Mouse (Mus musculus): ENCODE measurements at regions not wholly inside any gene's neighbourhood (a gene's known extent, or its start where the extent isn't known, plus 50 kb on each side); places are given as distances from the start of the nearest gene placed in this dataset.

DNA sequence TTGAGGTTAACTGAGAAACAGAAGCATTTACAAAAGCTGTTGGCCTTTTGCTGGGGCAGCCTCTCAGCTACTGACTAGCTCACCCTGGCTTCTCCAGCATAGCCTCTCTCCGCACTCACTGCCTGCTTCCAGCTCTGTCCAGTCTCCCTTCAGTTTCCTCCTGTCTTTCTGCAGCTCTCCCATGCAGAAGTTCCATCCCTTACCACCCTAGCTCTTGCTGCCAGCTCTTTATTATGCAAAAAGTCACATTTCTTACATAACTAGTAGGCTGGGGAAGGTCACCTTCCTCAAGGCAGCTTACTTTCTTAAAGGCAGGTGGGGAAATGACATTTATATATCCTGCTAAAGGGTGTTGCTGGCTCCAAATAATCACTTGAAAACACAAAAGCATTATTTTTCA is 91.1 kb upstream of the Prok2 start:
- no peak for ATAC-seq

DNA sequence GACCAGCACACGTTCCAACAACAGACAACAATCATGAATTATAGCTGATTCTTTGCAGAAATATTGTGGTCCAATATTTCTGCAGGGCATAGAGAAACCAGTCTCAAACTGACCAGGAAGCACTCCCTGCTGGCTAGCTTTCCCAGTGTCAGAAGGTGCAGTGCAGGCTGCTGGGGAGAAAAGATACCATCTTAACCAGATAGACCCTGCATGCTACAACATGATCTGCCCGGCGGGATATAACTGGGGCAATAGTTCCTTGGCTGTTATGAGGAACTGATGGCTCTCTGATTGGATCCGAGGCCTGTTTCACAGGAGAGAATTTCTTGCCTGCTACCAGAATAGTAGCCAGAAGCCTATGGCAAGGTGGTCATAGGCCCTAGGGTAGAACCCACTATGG is 86.9 kb upstream of the Prok2 start:
- ATAC-seq, result no peak

DNA sequence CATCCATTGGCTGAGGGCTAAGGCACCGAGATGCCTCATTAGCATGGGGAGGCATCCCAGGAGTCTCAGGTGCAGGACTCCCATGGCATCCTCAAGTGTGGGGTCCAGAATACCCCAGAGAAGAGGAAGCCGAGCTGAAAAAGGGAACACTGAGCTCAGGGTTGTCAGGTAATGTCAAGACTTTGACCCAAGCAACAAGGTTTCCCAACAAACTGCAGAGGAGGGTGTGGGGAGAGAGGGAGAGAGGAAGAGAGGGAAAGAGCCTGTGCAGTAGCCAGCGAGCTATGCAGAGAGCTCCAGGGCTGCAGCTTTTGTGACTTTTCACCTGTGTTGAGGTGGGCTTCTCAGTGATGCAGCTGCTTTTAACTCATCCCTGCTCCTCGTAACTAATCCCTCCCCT is 85.7 kb upstream of the Prok2 start:
- ATAC-seq, result no peak

DNA sequence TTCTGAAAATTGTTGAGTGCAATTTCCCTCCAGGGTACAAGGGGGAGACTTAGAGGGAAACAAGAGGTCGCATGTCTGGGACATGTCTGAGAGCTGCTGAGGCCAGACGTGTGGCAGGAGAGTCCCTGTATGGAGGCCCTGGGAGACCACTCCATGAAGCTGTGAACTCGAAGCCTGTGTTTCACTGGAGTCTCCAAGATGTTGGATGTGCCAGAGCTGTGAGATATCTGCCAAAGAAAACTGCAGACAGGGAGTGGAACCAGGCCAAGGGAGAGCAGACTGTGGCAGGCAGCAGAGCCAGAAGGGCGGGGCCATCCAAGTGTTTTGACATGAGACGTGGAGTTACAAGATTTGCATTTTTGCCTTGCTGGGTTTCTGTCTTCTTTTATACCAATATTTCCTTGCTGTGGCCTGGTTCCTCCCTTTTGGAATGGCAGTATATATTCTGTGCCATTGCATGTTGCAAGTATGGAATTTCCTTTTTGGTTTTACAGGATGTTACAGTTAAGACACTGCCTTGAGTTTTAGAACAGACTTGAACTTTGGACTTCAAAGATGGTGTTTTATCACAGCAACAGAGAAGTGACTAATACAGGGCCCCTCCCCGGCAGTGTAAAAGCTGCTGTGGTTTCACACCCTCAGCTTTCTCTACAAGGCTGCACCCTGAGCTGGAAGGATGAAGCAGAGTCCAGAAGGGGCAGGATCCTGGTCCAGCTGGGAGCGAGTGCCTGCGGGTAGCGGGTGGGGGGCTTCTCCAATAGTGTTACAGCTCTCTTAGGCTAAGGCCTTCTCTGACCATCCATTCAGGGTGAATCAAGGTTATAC is 85.0 kb upstream of the Prok2 start:
- ATAC-seq, result no peak

DNA sequence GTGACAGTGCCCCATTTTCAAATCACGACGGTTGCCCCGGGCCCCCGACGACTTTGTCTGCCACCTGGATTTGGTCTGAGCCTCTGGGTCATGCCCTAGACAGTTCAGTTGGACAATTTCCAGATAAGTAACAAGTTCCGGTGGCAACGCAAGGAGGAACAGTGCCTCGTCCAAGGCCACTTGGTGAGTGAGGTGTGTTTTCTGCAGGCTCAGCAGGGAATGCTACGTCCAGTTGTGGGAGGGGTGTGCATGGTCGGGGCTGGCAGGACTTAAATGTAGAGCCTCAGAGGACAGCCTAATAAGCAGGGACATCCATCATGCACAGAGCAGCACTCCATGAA is 78.7 kb upstream of the Prok2 start:
- no peak for ATAC-seq

DNA sequence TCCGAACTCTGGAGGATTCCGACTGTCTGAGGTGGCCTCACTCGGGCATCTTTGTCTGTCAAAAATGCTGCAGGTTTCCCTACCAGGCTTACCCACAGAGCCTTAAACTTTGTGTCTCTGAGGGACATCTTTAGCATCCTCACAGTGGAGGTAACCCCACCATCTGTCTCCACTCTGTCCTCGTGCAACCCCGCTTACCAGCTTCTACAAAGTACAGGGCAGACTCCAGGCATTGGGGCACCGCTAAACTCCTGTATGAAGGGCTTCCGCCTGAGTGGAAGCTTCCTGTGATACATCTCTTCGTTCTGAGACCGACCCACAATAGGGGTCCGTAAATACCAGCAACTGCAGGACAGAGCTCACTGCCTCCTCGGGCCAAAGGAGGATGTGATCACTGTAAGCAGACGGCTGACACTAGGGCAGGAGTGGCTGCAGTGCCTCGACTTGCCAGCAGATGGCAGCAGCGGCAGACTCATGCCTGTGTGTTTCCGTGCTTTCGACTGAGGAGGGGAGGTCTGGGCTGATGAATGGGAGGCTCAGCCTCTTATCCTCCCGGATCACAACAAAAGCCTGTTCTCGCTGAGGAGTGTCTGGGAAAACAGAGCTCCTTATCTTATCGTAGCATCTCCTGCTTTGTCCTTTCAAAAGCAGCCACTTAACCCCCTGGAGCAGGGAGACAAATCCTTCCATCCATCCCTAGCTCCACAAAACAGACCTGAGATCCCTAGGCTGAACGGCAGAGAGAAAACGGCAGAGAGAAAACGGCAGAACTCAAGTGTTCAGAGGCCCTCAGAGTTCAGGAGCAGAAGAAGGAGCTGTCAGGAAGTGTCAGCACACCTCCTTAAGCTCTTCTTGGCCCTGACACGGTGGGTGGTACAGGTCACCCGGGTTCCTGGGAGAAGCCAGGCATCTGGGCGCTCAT is 78.1 kb upstream of the Prok2 start:
- ATAC-seq, result peak; percentile 60

DNA sequence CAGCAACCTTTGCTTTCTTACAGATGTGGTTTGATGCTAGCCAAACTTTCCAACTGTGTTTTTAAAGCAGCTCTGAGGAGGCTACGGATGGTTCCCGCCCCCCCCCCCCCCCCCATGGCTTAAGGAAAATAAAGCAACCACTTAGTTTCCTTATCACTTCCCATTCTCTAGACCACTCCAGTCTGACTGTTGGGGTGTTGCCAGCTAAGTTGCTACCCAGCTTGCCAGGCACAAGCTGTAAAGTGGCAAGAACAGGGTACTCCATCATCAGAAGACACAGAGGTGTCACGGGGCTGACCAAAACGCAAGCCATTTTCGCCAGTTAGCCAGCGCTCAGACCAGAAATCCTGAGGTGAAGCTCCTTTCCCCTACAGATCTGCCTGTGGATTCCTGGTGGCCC is 74.7 kb upstream of the Prok2 start:
- no peak for ATAC-seq

DNA sequence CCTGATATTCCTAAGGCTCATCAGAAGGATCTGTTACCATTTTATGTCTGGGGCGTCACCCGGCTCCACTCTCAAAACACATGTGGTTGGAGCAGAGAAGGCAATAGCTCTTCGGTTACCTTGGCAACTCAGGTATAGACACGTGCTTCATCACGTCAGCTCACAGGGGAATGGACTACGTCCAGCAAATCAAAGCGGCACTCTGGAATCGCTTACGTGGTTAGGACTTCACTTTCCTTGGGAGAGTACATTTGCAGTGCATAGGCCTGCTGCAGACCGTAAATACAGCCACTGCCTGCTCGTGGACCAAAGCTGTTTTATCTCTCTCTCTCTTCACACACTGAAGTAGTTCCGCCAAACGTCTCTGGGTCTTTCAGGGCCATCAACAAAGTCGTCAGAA is 74.1 kb upstream of the Prok2 start:
- ATAC-seq, result no peak

DNA sequence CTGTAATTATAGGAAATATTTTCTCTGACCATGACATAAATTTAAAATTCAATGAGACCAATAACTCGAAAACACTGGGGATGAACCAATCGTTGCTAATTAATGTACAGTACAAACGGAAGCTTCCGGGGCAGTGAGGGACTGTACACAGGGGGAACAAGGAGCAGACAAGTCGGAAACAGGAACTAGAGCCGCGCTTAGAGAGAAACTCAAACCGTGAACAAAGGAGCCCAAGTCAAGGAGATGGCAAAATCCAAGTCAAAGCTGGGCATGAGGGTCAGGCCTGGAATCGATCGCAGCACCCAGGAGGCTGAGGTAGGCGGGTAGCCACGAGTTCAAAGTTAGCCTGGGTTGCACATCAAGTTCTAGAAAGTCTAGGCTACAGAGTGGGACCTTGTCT is 70.2 kb upstream of the Prok2 start:
- no peak for ATAC-seq

DNA sequence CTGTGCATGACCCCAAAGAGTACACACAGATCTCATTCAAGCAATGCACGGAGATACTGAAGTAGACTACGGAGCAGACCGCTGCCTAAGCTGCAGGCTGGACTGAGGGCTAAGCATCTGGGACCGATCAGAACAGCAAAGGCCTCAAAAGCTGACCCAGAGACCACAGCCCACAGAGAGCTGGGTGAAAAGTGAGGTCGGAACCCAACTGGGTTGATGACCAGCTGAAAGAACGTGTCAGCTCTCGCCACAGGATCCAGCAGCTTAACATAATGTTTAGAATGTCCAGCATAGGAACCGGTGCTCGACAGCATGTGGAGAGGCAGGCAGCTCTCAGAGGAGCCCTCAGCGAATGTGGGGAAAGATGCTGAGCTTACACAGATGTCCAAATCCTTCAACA is 67.4 kb upstream of the Prok2 start:
- no peak for ATAC-seq

DNA sequence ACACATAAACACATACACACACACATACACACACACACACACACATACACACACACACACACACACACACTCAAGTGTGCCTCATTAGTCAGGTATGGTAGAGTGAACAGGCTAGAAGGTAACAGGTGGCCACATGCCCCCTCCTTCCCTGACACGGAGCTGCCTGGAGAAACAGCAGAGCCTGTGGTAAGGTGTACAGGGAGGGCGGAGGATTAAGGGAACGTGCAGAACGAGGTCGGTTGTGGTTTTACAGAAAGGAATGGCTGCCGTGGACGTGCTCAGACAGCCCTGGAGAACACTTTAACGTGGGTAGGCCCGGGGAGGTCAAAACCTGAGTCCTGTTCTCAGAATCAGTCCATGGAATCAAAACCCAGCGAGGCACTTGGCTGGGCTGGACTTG is 66.2 kb upstream of the Prok2 start:
- no peak for ATAC-seq

DNA sequence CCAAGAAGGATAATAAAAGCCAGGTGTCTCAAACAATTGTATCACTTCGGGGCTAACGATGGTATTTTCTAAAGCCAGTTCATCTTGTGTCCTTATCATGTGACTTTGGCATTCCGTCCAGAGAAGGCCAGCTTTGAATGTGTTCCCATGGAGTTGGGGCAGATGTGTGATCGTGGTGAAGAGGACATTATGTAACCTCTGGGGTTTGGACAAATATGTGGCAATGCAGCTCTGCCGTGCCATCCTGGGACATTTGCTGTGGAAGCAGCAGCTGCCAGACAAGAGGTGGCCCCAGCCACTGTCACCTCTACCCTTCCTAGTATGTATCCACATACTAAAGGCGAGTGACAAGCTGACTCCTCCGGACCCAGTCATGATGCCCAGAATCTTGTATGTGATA is 60.8 kb upstream of the Prok2 start:
- no peak for ATAC-seq

DNA sequence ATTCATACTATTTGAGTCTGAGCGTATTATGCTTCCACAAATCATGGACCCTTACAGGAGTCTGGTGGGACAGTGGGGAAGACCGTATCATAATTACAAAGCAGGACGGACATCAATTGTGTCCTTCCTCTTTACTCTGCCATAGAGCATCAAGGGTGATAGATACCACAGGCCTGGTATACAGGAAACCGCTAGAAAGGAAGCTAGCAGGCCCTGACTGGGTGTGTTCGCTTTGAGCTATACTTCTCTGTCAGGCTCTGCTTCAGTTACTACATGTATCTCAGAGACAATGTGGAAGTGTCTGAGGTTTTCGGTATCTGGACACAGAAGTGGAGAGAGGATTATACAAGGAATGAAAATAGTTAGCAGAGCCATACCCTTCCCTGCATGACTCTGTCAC is 59.0 kb upstream of the Prok2 start:
- ATAC-seq, result no peak

DNA sequence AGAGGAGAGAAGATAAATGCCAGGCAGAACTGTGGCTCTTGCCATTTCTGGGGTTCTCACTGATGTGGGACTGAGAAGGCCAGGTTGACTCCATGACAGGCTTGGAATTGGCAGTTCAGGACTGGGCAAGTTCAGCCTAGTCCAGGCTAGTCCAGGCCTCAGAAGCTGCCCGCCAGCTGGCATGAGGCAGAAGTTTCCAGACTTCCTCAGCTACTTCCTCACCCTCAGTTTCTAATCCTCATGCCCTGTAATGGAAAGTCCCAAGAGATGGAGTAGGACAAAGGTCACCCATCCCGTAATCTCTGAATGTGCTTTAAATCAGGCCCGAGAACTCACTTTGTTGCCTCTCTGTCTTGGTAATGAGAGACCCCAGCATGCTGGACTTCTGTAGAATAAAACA is 58.6 kb upstream of the Prok2 start:
- no peak for ATAC-seq

DNA sequence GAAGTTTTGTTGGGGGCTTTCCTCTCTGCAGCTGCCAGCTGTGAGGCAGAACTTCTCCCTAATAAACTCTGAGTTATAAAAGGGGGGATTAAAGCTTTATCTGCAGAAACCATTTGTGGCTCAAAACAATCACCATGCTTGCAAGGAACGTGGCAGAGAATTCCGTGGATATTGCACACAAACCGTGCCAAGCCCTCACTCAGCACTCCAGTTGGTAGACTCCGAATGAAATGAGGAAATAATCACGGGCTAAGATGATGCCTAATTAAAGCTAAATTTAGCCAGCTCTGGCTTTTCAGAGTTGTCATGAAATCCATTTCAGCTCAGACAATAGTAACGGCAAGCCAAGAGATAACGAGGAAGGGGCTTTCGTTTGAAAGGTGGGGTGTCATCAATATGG is 58.1 kb upstream of the Prok2 start:
- no peak for ATAC-seq

DNA sequence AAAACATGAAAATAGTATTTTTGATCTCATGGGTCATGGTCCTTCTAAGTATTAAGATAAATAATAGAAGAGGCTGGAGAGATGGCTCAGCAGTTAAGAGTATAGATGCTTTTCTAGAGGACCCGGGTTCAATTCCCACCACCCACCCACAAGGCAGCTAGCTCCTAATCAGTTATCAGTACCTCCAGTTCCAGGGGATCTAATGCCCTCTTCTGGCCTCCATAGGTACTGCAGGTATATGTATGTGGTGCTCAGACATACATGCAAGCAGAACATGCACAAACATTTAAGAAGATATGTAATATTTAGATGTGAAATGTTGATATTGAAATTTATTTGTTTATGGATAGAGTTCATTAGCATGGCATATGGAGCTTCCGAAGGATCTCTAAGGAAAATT is 56.8 kb upstream of the Prok2 start:
- no peak for ATAC-seq

All from inflammation-experienced regulatory T-cells, adult 6 months (primary cell).